Mouse (Mus musculus): ENCODE results near the gene Elof1. TPM values are rescaled to one million over a fixed set of nuclear protein-coding genes. Genes with fewer than 3 reads are reported as not detected.
"Not testable (repeated sequence)": the region's sequence is repeated elsewhere in the genome, so short reads cannot be mapped to it uniquely, and the experiment has no call there.

Gene Elof1
- polyA plus RNA-seq, 1 experiment = 120 TPM

DNA sequence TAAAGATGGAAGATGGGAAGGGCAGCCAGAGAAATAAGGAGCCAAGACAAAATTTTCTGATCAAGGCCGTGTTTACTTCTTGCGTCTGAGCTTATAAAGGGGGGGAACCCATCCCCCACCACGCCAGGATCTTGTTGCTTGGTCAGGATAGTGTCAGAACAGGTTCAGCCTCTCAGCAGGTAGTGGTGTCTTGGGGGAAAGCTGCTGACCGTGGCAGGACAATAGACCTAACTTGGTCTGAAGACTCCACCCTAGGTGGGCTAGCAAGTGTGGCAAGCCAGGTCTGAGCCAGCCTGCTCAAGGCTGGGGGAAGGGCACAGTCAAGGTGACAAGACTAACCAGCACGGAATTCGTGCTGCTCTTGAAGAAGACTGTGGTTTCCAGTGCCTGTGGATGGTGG, 44.3 kb upstream of the Elof1 start:
- WGBS = 57% methylated on average over 6 of the region's 6 CpGs
- no peaks in the 10 kb centered on the region for H3K27me3 ChIP-seq (ENCODE audit: control insufficient read depth, insufficient read depth, low read length)
- TF ChIP-seq POLR2A (IDR thresholded peaks at IDR 0.05; ENCODE audit: low read depth, low read length) (no peak), CTCF (IDR thresholded peaks at IDR 0.05; ENCODE audit: extremely low read depth, insufficient read length, insufficient replicate concordance, low read depth, low read length) (no peak)
- H3K4me3 ChIP-seq (ENCODE audit: low read depth, low read length) = no peak overlapping the region
- no peak overlapping the region for H3K27ac ChIP-seq (ENCODE audit: insufficient read depth, low read depth, low read length)
- H3K4me1 ChIP-seq (ENCODE audit: control insufficient read depth, insufficient read depth, insufficient read length, low read length) = peaks cover 19% of the 10 kb centered on the region
- H3K36me3 ChIP-seq (ENCODE audit: control insufficient read depth, insufficient read depth, low read length) = no peaks in the 10 kb centered on the region

DNA sequence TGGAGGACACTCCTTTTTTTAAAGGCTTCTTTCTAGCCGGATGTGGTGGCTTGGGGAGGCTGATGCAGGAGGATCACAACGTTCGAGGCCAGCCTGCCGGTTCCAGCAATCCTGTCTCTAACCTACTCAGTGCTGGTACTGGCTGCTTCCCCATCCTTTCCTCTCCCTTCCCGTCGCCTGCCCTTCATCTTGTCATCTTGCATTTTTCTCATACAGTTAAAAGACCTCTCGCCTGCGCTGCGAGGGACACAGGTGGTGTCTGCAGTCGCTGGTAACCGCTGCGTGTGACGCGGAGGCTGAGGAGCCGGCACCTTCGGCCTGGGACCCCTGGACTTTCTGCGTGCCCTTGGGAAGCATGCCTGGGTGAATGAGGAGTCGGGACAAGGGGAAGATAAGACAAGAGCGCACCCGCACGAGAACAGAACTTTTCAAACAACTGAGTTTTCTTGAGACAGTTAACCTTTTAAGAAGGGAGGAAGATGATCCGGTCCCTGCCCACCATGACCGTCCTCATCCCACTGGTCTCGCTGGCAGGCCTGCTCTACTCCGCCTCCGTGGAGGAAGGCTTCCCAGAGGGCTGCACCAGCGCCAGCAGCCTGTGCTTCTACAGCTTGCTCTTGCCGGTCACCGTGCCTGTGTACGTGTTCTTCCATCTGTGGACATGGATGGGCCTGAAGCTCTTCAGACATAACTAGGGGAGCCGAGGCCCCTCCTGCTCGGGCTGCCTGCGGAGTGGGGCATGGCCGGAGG, 40.7 kb upstream of the Elof1 start:
- H3K27ac ChIP-seq (ENCODE audit: insufficient read depth, low read depth, low read length) = no peak overlapping the region
- peaks cover 18% of the 10 kb centered on the region for H3K4me1 ChIP-seq (ENCODE audit: control insufficient read depth, insufficient read depth, insufficient read length, low read length)
- H3K27me3 ChIP-seq (ENCODE audit: control insufficient read depth, insufficient read depth, low read length) = no peaks in the 10 kb centered on the region
- 79% methylated on average over 34 of the region's 34 CpGs for WGBS
- H3K4me3 ChIP-seq (ENCODE audit: low read depth, low read length) = 0 out of 2 replicates have a peak overlapping the region, but pooled peaks have one; percentile 9
- TF ChIP-seq CTCF (IDR thresholded peaks at IDR 0.05; ENCODE audit: extremely low read depth, insufficient read length, insufficient replicate concordance, low read depth, low read length) (no peak), POLR2A (IDR thresholded peaks at IDR 0.05; ENCODE audit: low read depth, low read length) (no peak)
- H3K36me3 ChIP-seq (ENCODE audit: control insufficient read depth, insufficient read depth, low read length) = no peaks in the 10 kb centered on the region

DNA sequence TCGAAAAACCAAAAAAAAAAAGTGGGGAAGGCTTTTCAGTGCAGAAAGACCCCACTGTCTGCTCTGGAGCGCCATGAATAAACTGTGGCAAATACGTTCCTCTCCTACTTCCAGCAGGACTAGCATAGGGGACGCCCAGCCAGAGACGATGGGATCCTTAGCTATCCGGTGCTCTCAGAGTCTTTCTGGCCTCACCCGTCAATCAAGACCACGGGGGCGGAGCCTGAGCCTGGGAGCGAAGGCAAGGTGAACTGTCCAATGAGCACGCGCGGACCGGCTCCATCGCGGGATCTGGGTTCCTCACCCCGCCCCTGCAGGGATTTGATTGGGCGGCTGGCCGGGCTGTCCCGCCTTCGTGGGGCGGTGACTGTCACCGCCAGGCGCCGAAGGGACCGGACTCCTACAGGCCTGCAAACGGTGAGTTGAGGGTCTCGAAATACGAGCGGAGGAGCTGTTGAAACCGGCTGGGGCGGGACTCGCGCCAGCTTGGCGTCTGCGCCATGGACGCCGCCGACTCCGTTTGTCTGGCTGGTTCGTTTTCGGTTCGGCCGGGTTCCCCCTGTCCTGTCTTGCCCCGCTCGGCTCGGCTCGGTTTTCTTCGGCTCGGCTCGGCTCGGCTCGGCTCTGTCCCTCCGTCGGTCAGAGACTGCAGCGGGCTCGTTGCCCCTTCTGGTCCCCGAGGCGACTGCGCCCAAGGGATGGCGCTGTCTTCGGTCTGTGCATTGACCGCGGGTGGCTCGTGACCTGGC, 39.7 kb upstream of the Elof1 start, which contains the start of gene Pigyl:
Gene Pigyl, plus strand, starts transcription at position 350 of the 749 bp plus-strand sequence.
- Histone ChIP-seq H3K36me3 (ENCODE audit: control insufficient read depth, insufficient read depth, low read length) (no peaks in the 10 kb centered on the region), H3K27me3 (ENCODE audit: control insufficient read depth, insufficient read depth, low read length) (no peaks in the 10 kb centered on the region), H3K4me1 (ENCODE audit: control insufficient read depth, insufficient read depth, insufficient read length, low read length) (peaks cover 13% of the 10 kb centered on the region), H3K4me3 (ENCODE audit: low read depth, low read length) (peak within 1 kb of the TSS; percentile 76), H3K27ac (ENCODE audit: insufficient read depth, low read depth, low read length) (peak within 1 kb of the TSS; percentile 56; the same call in 1 of the 2 replicates)
- under 1% methylated on average over 65 of the region's 65 CpGs for WGBS
- peak; percentile 86 for TF ChIP-seq POLR2A (IDR thresholded peaks at IDR 0.05; ENCODE audit: low read depth, low read length)
- TF ChIP-seq CTCF (IDR thresholded peaks at IDR 0.05; ENCODE audit: extremely low read depth, insufficient read length, insufficient replicate concordance, low read depth, low read length) = no peak; the same call in 1 of the 2 replicates

DNA sequence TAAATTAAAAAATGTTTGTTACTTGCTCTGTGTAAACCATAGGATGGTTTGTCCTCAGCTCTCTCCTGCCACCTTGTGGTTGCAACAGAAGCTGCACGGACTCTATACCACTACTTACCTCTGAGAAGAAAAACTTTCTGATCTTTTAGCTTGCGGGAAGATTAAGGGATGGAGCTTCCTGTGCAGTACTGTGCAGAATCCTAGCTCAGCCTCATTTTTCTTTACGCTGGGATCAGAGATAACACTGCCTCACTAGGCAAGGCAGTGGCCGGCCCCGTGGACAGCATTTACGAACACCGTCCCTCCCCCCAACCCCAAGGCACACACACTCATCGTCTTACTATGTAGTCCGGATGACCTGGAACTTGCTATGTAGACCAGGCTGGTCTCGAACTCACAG, 38.6 kb upstream of the Elof1 start:
- WGBS = 15% methylated on average over 10 of the region's 10 CpGs
- TF ChIP-seq POLR2A (IDR thresholded peaks at IDR 0.05; ENCODE audit: low read depth, low read length) (no peak), CTCF (IDR thresholded peaks at IDR 0.05; ENCODE audit: extremely low read depth, insufficient read length, insufficient replicate concordance, low read depth, low read length) (peak; percentile 24; the same call in 1 of the 2 replicates)
- Histone ChIP-seq H3K27me3 (ENCODE audit: control insufficient read depth, insufficient read depth, low read length) (no peaks in the 10 kb centered on the region), H3K4me1 (ENCODE audit: control insufficient read depth, insufficient read depth, insufficient read length, low read length) (peaks cover 8% of the 10 kb centered on the region), H3K27ac (ENCODE audit: insufficient read depth, low read depth, low read length) (no peak overlapping the region), H3K36me3 (ENCODE audit: control insufficient read depth, insufficient read depth, low read length) (no peaks in the 10 kb centered on the region), H3K4me3 (ENCODE audit: low read depth, low read length) (peak overlapping the region; percentile 30; the same call in 1 of the 2 replicates)

DNA sequence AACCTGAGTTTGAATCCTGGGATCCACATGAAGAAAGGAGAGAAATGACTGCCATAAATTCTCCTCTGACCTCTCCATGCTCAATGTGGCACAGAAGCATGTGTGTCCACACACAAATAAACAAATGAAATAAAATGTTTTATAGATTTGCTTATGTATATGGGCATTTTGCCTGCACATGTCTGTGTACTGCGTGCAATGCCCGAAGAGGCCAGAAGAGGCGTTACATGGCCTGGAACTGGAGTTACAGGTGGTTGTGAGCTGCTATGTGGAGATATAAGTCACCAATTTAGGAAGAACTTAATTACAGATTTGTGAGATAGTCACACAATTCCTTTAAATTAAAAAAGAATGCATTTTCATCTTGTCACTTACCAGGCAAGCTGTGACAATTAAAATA, 36.8 kb upstream of the Elof1 start:
- Histone ChIP-seq H3K4me1 (ENCODE audit: control insufficient read depth, insufficient read depth, insufficient read length, low read length) (peaks cover 12% of the 10 kb centered on the region), H3K27me3 (ENCODE audit: control insufficient read depth, insufficient read depth, low read length) (no peaks in the 10 kb centered on the region), H3K4me3 (ENCODE audit: low read depth, low read length) (no peak overlapping the region), H3K27ac (ENCODE audit: insufficient read depth, low read depth, low read length) (no peak overlapping the region), H3K36me3 (ENCODE audit: control insufficient read depth, insufficient read depth, low read length) (no peaks in the 10 kb centered on the region)
- TF ChIP-seq CTCF (IDR thresholded peaks at IDR 0.05; ENCODE audit: extremely low read depth, insufficient read length, insufficient replicate concordance, low read depth, low read length) (no peak), POLR2A (IDR thresholded peaks at IDR 0.05; ENCODE audit: low read depth, low read length) (no peak)
- 92% methylated on average over 3 of the region's 3 CpGs for WGBS

DNA sequence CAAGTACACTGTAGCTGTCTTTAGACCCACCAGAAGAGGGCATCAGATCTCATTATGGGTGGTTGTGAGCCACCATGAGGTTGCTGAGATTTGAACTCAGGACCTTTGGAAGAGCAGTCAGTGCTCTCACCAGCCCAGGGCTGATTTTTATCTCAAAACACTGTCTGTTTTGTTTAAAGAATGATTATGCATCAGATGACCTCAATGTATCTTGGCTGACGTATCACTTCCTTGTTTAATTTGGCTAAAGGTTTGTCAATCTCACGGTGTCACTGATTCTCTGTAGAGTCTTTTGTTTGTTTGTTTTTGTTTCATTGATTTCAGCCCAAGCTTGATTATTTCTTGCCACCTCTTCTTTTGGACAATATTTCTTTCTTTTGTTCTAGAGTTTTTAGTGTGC, 34.0 kb upstream of the Elof1 start:
- no peak overlapping the region for H3K4me3 ChIP-seq (ENCODE audit: low read depth, low read length)
- WGBS = 15% methylated on average over 2 of the region's 2 CpGs
- TF ChIP-seq CTCF (IDR thresholded peaks at IDR 0.05; ENCODE audit: extremely low read depth, insufficient read length, insufficient replicate concordance, low read depth, low read length) (no peak), POLR2A (IDR thresholded peaks at IDR 0.05; ENCODE audit: low read depth, low read length) (no peak)
- peaks cover 7% of the 10 kb centered on the region; the same call in 1 of the 2 replicates for H3K4me1 ChIP-seq (ENCODE audit: control insufficient read depth, insufficient read depth, insufficient read length, low read length)
- no peaks in the 10 kb centered on the region for H3K27me3 ChIP-seq (ENCODE audit: control insufficient read depth, insufficient read depth, low read length)
- H3K27ac ChIP-seq (ENCODE audit: insufficient read depth, low read depth, low read length) = no peak overlapping the region
- no peaks in the 10 kb centered on the region for H3K36me3 ChIP-seq (ENCODE audit: control insufficient read depth, insufficient read depth, low read length)

DNA sequence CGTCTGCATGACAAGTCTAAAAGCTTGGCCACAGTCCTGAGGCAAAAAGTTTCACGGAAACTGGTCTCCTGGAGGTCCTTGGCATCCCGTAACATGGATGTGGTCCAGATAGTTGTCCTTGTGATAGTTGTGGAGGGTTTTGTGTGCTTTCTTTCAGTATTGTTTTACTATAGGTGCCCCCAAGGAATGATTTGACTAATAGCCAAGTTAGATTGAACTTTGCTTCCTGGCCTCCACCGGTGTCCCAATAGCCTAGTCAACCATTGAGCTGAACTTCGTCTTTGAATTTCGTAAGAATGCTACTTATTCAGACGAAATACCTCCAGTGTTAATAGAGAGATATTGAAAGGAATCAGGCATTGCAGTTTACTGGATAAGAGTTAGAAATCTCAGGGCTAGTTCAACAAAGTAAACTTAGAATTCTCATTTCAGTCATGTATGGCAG, 33.3 kb upstream of the Elof1 start:
- H3K36me3 ChIP-seq (ENCODE audit: control insufficient read depth, insufficient read depth, low read length); H3K4me1 ChIP-seq (ENCODE audit: control insufficient read depth, insufficient read depth, insufficient read length, low read length); H3K27ac ChIP-seq (ENCODE audit: insufficient read depth, low read depth, low read length); H3K4me3 ChIP-seq (ENCODE audit: low read depth, low read length); H3K27me3 ChIP-seq (ENCODE audit: control insufficient read depth, insufficient read depth, low read length): not testable (repeated sequence)
- 55% methylated on average over 7 of the region's 7 CpGs for WGBS
